Mouse (Mus musculus) megakaryocyte, adult 5-6 weeks (primary cell): ENCODE measurements around the gene Fbf1. TPM values are rescaled to one million over a fixed set of nuclear protein-coding genes. Genes with fewer than 3 reads are reported as not detected.

Source experiments
- ATAC-seq: 2 replicates; pipeline ENCODE4 v1.8.0; 2016; ENCODE audit warnings: mild to moderate bottlenecking, inconsistent platforms; ENCODE audit not compliant: poor library complexity, severe bottlenecking
- total RNA-seq, 2 experiments: library from RNA; stranded (forward) in 1 of 2; stranded (reverse) in 1 of 2; fragments of 153-499, 151-499 nt in 1 of 2; fragments of 221-1000, 200-1000 nt in 1 of 2; gene quantifications; 2 replicates each; pipeline versions ENCODE4 v1.2.3 to v1.2.4; 2015 to 2017

Gene Fbf1
- total RNA-seq, 2 experiments from 2014 or later: 2.9 to 5.7 TPM

- no peak for ATAC-seq
Measured at GRCm38 (mm10) chr11:116186360-116186759, 18.4 kb upstream of the Fbf1 start.

GRCm38 (mm10) chr11:116185836-116186235, 17.9 kb upstream of the Fbf1 start:
- ATAC-seq: no peak

- ATAC-seq: no peak
Measured at GRCm38 (mm10) chr11:116178411-116179121, 10.6 kb upstream of the Fbf1 start.

- ATAC-seq: no peak
Measured at GRCm38 (mm10) chr11:116176010-116176409, 8.0 kb upstream of the Fbf1 start.

- ATAC-seq: no peak
Measured at GRCm38 (mm10) chr11:116174775-116175448, 6.9 kb upstream of the Fbf1 start.

GRCm38 (mm10) chr11:116171959-116172358, 4.0 kb upstream of the Fbf1 start:
- ATAC-seq: no peak

GRCm38 (mm10) chr11:116170003-116170800, 2.2 kb upstream of the Fbf1 start:
- ATAC-seq: no peak

- ATAC-seq: no peak
Measured at GRCm38 (mm10) chr11:116169214-116169613, 1.2 kb upstream of the Fbf1 start.

- ATAC-seq: no peak
Measured at GRCm38 (mm10) chr11:116167232-116167631, 734 bp downstream of the Fbf1 start.

GRCm38 (mm10) chr11:116163002-116163401, 5.0 kb downstream of the Fbf1 start:
- no peak for ATAC-seq

- ATAC-seq: no peak
Measured at GRCm38 (mm10) chr11:116162146-116162545, 5.8 kb downstream of the Fbf1 start.

- ATAC-seq: no peak
Measured at GRCm38 (mm10) chr11:116161312-116161711, 6.7 kb downstream of the Fbf1 start.

GRCm38 (mm10) chr11:116150960-116151359, 17.0 kb downstream of the Fbf1 start:
- ATAC-seq: no peak

GRCm38 (mm10) chr11:116149341-116149740, 18.6 kb downstream of the Fbf1 start:
- no peak for ATAC-seq

- no peak for ATAC-seq
Measured at GRCm38 (mm10) chr11:116148761-116149221, 19.2 kb downstream of the Fbf1 start.

- peak; percentile 29; the same call in 1 of the 2 replicates for ATAC-seq
Measured at GRCm38 (mm10) chr11:116146294-116146985, 21.5 kb downstream of the Fbf1 start.

GRCm38 (mm10) chr11:116145481-116146293, 22.3 kb downstream of the Fbf1 start:
- no peak for ATAC-seq

GRCm38 (mm10) chr11:116143468-116143867, 24.5 kb downstream of the Fbf1 start:
- ATAC-seq: no peak

GRCm38 (mm10) chr11:116142211-116142991, 25.6 kb downstream of the Fbf1 start:
- ATAC-seq: 0 out of 2 replicates have a peak, but pooled peaks have one; percentile 14
